Mouse (Mus musculus) erythroblast, embryonic 14.5 days (primary cell): ENCODE measurements around the gene Aldh1a1. TPM values are rescaled to one million over a fixed set of nuclear protein-coding genes. Genes with fewer than 3 reads are reported as not detected.

Experiments used
- H3K27me3 ChIP-seq: 2 replicates; pipeline ENCODE4 v1.6.1; 2012; ENCODE audit warnings: inconsistent platforms; ENCODE audit not compliant: control insufficient read depth
- H3K36me3 ChIP-seq: 2 replicates; pipeline ENCODE4 v1.6.1; 2012; ENCODE audit warnings: mild to moderate bottlenecking, inconsistent platforms; ENCODE audit not compliant: control insufficient read depth
- H3K4me1 ChIP-seq: 2 replicates; pipeline ENCODE4 v1.6.1; 2012; ENCODE audit warnings: inconsistent platforms; ENCODE audit not compliant: control insufficient read depth
- H3K4me3 ChIP-seq: replicated peaks from 2 replicates; pipeline ENCODE3; 2012; ENCODE audit warnings: moderate library complexity, mild to moderate bottlenecking, inconsistent platforms
- H3K9me3 ChIP-seq: 2 replicates; pipeline ENCODE4 v1.6.1; 2012; ENCODE audit warnings: low read length, inconsistent platforms, mixed read lengths; ENCODE audit not compliant: control insufficient read depth
- GATA1 ChIP-seq: IDR thresholded peaks from 2 replicates; pipeline ENCODE4 v1.6.1; 2012; ENCODE audit warnings: low read length, inconsistent platforms, mixed read lengths
- TAL1 ChIP-seq: IDR thresholded peaks from 3 replicates; pipeline ENCODE4 v1.6.1; 2012; ENCODE audit warnings: low read length, inconsistent platforms, mixed read lengths
- polyA plus RNA-seq: library from polyadenylated mRNA; stranded (reverse); fragments of >175 nt; gene quantifications from 2 replicates; pipeline ENCODE4 v1.2.3, GENCODE M21; 2012

Aldh1a1 gene
- polyA plus RNA-seq, 1 experiment, result not detected

DNA sequence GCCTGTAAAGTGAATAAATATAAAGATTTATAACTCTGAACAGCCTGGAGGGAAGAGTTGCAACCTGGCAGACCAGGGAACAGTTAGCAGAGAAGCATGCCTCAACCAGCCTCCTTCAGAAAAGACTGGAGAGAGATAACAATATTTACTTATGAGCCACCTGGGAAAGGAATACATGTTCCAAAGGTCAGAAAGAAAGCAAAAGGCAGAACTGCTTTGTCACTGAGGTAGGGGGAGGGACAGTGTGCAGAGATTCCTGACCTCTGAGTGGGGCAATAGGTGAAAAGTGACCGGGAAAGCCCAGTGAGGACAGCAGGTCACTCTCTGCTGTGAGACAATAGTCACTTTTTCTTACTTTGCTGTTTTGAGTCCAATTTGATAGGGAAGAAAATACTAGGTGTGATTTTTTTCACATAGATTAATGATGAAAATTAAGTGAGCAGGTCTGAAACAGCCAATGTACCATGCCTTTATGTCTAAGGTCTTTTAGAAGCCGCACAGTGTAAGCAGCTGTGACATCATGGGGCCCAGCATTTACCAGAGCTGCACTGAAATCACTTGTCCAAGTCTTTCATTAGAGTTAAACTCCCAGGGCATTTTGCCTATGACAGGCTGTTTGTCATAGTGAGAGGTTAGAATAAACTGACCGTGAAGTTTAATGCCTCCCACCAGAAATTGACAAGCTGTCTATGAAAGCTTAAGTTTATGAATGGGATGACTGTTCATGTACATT, 161.8 kb downstream of the Aldh1a1 start:
- Histone ChIP-seq H3K27me3 (no peaks in the 10 kb centered on the region), H3K4me3 (no peak overlapping the region), H3K9me3 (no peaks in the 10 kb centered on the region), H3K4me1 (no peaks in the 10 kb centered on the region), H3K36me3 (no peaks in the 10 kb centered on the region)
- TF ChIP-seq TAL1 (no peak), GATA1 (no peak)

- no peak for TF ChIP-seq TAL1
- no peak for TF ChIP-seq GATA1
- Histone ChIP-seq H3K4me1 (no peaks in the 10 kb centered on the region), H3K36me3 (no peaks in the 10 kb centered on the region), H3K27me3 (no peaks in the 10 kb centered on the region), H3K4me3 (no peak overlapping the region), H3K9me3 (no peaks in the 10 kb centered on the region)
These were observed 185.3 kb downstream of the Aldh1a1 start for GRCm38 (mm10) chr19:20677697-20678355.

Other genes with a start within 250 kb of the Aldh1a1 start
- not detected in 2 replicates for gene Anxa1, start 101.8 kb upstream of the Aldh1a1 start, polyA plus RNA-seq
- gene Aldh1a7, start 234.8 kb downstream of the Aldh1a1 start, polyA plus RNA-seq, result not detected in 2 replicates